Mouse (Mus musculus) layer of hippocampus, postnatal 10 days (tissue): ENCODE measurements at regions not wholly inside any gene's neighbourhood (a gene's known extent, or its start where the extent isn't known, plus 50 kb on each side); places are given as distances from the start of the nearest gene placed in this dataset.
A peak's percentile ranks its signal among the peaks of the same experiment; 100 is the strongest.
"Not testable (repeated sequence)": the region's sequence is repeated elsewhere in the genome, so short reads cannot be mapped to it uniquely, and the experiment has no call there.

Experiments used
- DNase-seq, 2 experiments: peaks; one replicate each; pipeline ENCODE4 v3.0.0; 2021; ENCODE audit warnings: low spot score in 2 of 2

GRCm38 (mm10) chr7:137522450-137522849 lies 85.0 kb downstream of the Glrx3 start:
- no peak for DNase-seq

GRCm38 (mm10) chr7:137533476-137533875 lies 96.1 kb downstream of the Glrx3 start:
- DNase-seq, result no peak

- DNase-seq, result no peak
Measured at GRCm38 (mm10) chr7:137549991-137550390, 112.6 kb downstream of the Glrx3 start.

GRCm38 (mm10) chr7:137552551-137553198 lies 115.3 kb downstream of the Glrx3 start:
- DNase-seq, result no peak

- no peak for DNase-seq
Measured at GRCm38 (mm10) chr7:137555481-137555880, 118.1 kb downstream of the Glrx3 start.

GRCm38 (mm10) chr7:137557439-137557838 lies 120.0 kb downstream of the Glrx3 start:
- DNase-seq, result no peak

- peak in 1 of 2 experiments; percentile 20 for DNase-seq
Measured at GRCm38 (mm10) chr7:137558871-137559270, 121.5 kb downstream of the Glrx3 start.

GRCm38 (mm10) chr7:137570199-137570598 lies 132.8 kb downstream of the Glrx3 start:
- no peak for DNase-seq

- DNase-seq, result no peak
Measured at GRCm38 (mm10) chr7:137575491-137575890, 138.1 kb downstream of the Glrx3 start.

- DNase-seq, result no peak
Measured at GRCm38 (mm10) chr7:137576251-137576650, 138.8 kb downstream of the Glrx3 start.

GRCm38 (mm10) chr7:137583556-137583955 lies 146.1 kb downstream of the Glrx3 start:
- DNase-seq, result no peak

- DNase-seq, result not testable (repeated sequence)
Measured at GRCm38 (mm10) chr7:137584916-137585315, 147.5 kb downstream of the Glrx3 start.

GRCm38 (mm10) chr7:137593570-137593969 lies 156.2 kb downstream of the Glrx3 start:
- no peak for DNase-seq

- no peak for DNase-seq
Measured at GRCm38 (mm10) chr7:137595567-137595966, 158.2 kb downstream of the Glrx3 start.

GRCm38 (mm10) chr7:137596161-137596560 lies 158.7 kb downstream of the Glrx3 start:
- DNase-seq, result no peak

GRCm38 (mm10) chr7:137603039-137603438 lies 165.6 kb downstream of the Glrx3 start:
- DNase-seq, result peak; percentile 84 to 86

- DNase-seq, result no peak
Measured at GRCm38 (mm10) chr7:137609752-137610151, 172.3 kb downstream of the Glrx3 start.

- no peak for DNase-seq
Measured at GRCm38 (mm10) chr7:137611363-137611762, 173.9 kb downstream of the Glrx3 start.

GRCm38 (mm10) chr7:137611891-137612522 lies 174.6 kb downstream of the Glrx3 start:
- DNase-seq, result no peak

GRCm38 (mm10) chr7:137618406-137619133 lies 181.2 kb downstream of the Glrx3 start:
- DNase-seq, result no peak

- no peak for DNase-seq
Measured at GRCm38 (mm10) chr7:137619286-137619789, 181.9 kb downstream of the Glrx3 start.

GRCm38 (mm10) chr7:137628266-137628665 lies 190.9 kb downstream of the Glrx3 start:
- no peak for DNase-seq
